Mouse (Mus musculus) small intestine, adult 10 weeks (tissue): ENCODE data around the gene Cdk5rap2. TPM values are rescaled to one million over a fixed set of nuclear protein-coding genes. Genes with fewer than 3 reads are reported as not detected.

ENCODE experiments used
- polyA plus RNA-seq: library from polyadenylated mRNA; stranded (reverse); fragments of 350-450 nt; fragmentation: Illumina TruSeq; extraction: RNeasy Lipid Tissue Mini Kit (QIAGEN cat#74804); gene quantifications from one replicate; pipeline ENCODE4 v1.2.3, GENCODE M21; 2014; ENCODE audit warnings: low replicate concordance

Cdk5rap2 gene
- polyA plus RNA-seq: 2.7 TPM

DNA sequence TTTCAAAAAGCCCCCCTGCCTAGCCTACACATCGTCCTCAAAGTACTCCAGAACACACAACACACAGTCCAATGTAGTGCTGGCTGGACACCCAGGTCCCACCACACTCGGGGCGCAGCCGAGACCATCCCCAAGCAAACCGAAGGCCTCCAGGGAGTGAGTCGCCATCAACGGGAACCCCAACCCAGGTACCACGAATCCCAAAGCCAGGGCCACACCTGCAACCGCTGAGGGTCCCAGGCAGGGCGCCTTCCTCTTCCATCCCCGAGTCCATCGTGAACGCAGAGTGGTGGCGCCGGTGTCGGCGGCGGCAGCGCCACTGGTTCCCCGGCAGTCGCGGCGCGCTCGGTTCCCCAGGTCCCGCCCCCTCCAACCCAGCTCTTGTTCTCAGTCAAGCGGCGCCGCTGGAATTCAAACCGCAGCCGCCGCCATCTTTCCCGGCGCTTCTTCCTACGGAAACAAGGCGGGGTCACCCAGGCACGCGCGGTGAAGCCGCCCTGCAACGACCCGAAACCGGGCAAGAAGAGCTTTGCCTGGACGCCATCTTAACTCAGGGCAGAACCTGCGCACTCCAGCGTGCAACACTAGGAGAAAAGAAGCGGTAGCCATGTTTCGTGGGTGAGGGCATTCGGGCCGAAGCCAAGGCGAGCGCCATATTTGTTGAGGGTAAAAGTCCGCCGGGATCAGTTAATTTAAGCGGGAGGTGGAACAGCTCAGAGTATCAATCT lies at the start of gene Cdk5rap2:
Gene Cdk5rap2, minus strand, starts transcription at position 450 of the 728 bp plus-strand sequence.

Other genes with a start within 250 kb of the Cdk5rap2 start
- gene Megf9, start 124.6 kb upstream of the Cdk5rap2 start, polyA plus RNA-seq: 7.6 TPM